Mouse (Mus musculus): ENCODE data around the gene Fam20a.
"Not testable (repeated sequence)": the region's sequence is repeated elsewhere in the genome, so short reads cannot be mapped to it uniquely, and the experiment has no call there.

Fam20a gene

DNA sequence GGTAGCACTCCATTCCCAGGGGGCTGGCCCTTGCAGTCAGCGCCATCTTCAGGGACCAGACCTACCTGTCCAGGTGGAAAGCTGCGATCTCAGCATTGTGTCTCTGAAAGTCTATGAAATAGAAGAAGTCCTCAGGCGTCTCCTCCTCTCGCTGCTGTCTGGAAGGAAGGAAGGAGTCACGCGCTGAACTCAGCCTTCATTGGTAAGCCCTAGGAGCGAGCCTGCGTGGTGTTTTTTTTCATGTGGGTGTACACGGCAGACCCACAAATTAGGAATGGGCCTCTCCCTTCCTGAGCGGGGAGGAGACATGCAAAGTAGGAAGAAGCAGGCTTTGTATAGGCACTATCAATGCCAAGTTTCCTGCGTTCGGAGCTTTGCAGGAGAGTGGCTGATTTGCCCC is 43.8 kb downstream of the Fam20a start:
- no peak for DNase-seq (ENCODE audit: low spot score)

DNA sequence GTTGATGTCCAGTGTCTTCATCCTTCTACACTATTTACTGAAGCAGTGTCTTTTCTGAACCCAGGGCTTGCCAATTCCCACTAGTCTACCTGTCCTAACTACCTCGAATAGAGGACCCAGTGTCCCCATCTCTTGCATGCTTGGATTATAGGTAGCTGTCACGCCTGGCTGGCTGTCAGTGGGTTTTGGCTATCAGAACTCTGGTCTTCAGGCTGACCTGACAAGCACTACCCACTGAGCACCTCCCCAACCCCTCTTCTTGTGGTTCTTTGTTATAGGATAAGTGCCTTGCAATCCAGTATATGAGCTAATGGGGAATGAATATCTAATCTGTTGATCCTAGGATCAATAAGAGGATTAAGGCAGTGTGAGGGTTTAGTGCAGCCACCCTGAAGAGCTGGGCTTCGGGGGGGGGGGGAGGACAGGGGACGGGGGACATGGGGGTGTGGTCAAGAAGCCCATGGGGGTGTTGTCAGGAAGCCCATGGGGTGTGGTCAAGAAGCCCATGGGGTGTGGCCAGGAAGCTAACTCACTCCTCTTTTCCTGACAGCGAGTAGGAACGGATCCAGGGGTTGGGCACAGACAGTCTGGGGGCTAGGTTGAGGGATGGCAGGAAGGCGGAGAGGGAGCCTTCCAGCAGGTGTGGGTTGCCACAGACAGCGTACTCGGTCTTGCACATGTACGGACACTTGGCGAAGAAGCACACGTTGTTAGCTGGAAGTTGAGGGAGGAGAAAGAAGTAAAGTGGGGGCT is 45.3 kb downstream of the Fam20a start:
- DNase-seq (ENCODE audit: low spot score): no peak

GRCm38 (mm10) chr11:109675771-109676170 is 46.3 kb downstream of the Fam20a start:
- DNase-seq (ENCODE audit: low spot score): no peak

DNA sequence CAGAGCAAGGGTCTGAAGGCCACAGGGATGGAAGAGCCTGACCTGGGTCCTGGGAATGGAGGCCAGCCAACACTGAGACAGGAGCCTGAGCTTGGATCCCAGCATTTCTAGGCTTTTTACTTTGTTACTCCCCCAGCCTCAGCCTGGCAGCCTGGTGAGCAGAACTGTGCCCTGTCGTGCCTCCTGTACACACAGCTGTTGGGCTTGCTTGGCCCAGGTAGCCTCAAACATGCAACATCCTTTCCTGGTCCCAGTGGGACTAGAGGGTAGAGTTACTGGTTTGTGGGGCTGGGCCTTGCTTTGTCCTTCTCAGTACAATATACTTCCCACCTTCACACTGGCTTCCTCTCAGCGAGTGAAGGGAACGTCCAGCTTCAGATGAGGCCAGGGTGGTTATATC is 46.9 kb downstream of the Fam20a start:
- no peak for DNase-seq (ENCODE audit: low spot score)

DNA sequence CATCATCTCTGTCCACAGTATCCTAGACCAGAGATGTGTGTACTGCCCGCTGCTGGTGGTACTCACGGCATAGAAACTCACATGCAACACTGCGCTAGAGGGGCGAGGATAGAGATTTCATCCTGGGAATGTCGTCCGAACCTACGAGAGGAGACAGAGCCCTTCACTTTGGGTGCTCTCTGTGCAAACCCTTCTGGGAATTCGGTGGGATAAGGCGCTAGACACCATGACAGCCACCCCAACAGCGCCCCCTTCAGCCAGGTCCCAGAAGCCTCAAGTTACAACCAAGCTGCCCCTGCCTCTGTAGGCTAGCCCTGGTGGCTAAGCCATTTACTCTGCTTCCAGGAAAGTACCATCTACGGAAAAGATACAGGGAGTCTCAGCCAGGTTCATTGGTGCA is 47.5 kb downstream of the Fam20a start:
- no peak for DNase-seq (ENCODE audit: low spot score)

- no peak for DNase-seq (ENCODE audit: low spot score)
These were observed 48.3 kb downstream of the Fam20a start for GRCm38 (mm10) chr11:109673741-109674140.

- no peak for DNase-seq (ENCODE audit: low spot score)
These were observed 49.0 kb downstream of the Fam20a start for GRCm38 (mm10) chr11:109672881-109673739.

DNA sequence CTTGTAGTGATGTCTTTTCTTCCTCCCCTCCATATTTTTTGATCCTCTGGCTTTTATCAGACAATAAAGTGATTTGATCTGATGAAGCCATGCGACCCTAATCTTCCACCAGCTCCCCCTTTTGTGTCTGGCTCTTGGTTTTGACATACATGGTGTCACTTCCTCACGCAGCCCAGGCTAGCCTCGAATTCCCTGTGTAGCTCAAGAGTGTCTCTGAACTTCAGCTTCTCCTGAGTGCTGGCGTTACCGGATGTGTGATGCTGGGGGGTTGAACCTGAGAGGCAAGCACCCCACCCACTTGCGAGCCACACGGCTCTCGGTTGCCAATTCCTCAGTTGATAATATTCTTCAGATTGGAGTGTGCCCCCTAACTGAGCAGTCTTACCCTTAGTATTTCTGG is 49.7 kb downstream of the Fam20a start:
- no peak for DNase-seq (ENCODE audit: low spot score)

DNA sequence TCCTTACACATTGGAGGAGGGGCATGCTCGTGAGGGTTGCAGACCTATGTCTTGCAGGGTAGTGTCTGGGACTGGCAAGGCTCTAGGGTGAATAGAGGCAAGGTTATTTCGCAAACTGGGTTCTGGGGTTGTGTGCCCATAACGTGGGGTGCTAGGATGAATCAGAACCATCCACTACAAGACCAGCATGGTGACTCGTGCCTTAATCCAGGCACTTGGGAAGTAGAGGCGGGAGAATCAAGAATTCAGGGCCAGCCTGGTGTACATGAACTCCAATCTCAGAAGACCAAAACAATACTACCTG is 50.1 kb downstream of the Fam20a start:
- no peak for DNase-seq (ENCODE audit: low spot score)

DNA sequence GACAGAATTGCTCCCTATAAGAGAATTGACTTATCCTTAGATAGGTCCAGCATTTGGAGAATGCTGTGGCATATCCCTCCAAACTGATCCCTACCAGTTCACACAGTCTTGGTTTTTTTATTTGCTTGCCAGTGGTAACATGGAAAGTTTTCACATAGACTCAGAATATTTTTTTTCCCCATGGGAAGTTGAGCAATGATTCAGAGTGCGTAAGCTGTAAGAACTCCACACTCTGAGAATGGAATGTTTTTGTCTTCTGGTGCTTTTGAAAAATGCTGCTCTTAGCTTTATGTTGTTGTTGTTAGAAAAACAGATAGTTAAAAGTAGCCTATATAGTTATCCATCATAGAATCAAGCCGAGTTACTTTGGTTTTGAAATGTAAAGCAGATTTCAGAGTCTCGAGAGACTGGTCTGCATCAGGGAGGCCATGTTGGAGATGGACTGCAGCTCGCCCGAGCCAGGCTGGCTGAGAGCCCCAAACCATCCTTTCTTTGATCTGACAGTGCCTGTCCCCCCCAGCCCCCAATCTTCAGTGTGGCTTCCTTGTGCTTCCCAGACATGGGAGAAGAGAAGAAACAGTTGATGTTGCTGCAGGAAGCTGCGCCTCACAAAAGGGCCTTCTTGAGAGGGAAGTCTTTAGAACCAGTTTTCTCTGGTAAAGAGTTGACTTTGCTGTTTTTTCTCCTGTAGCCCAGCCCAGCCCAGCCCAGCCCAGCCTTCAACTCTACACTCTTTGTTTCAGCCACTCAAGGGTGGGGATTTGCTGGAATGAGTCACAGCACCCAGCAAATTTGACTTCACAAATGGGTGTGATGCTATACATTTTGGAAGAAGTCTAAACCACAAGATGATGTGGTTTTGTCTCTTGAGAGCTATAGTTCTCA is 50.7 kb downstream of the Fam20a start:
- DNase-seq (ENCODE audit: low spot score): no peak

DNA sequence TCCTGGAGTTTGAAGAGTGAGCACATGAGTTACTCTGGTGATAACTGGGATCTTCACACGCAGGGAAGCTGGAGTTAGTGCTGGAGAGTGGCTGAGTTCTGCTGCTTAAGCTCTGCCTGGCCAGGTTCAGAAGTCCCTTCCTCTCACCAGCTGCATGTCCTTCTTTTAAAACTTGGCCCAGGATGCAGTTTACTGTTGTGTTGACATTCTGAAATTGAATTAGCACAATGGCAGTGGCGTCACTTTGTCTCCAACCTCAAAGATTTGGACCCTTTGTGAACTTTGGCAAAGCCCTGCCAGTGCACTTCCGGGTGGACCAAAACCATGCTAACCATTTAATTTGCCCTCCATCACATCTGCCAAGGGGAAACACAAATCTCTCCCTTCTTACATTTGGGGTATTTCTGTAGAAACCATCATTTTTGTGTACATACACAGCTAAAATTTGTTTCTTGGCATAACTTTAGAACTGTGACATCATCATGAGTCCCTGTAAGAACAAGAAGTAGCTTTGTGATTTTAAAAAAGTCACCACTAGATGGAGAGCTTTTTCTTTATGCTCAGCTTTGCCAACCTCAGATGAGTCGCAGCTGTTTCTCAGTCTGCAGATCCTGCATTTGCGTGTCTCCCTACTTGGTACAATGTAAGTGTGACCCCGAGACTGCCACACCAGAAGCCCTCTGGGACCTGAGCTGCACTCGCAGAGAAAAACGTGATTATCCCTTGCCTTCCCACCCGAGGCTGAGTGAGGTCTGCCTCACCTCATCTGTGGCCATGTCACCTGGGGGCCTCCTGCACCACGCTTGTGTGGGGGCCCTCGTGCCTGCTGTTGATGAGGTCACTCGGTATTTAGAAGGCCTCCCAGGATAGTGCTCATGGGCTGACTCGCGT is 51.8 kb downstream of the Fam20a start:
- no peak for DNase-seq (ENCODE audit: low spot score)

DNA sequence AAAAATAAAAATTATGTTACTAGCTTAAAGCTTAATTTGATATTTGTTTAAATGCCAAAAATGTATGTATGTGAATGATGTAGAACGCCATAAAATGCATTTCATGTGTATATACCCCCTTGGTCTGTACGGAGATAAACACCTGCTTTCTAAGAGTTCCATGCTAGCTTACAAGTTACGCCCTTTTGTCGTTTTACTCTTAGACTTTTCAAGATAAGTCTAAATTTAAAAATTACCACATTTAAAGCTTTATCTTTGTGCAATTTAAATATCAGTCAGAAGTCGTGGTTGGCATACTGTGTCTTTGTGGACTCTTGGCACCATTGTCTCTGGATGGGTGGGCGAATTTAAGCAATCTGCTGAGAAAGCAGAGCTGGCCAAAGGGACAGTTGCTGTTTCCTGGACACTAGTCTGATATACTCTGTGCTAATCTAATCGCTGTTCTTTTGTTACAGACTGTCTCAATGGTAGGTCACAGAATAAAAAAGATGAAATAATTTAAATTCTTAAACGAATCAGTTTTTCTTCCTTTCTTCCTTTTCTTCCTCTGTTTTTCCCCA is 52.9 kb downstream of the Fam20a start:
- no peak for DNase-seq (ENCODE audit: low spot score)

- DNase-seq (ENCODE audit: low spot score): no peak
These were observed 53.9 kb downstream of the Fam20a start for GRCm38 (mm10) chr11:109668115-109668725.

DNA sequence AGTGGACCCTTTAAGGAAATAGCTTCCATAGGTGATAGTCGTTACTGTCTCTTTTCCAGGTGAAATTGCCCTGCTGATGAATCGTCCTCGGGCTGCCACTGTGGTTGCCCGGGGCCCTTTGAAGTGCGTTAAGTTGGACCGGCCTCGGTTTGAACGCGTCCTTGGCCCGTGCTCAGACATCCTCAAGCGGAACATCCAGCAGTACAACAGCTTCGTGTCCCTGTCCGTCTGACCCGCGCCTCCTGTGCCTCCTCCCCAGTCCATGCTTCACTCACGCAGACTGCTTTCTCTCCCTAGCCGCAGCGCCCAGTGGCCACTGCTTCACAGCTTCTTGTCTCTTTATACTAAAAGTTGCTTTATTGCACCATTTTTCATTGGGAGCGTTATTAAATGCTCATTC is 54.7 kb downstream of the Fam20a start:
- DNase-seq (ENCODE audit: low spot score): no peak

GRCm38 (mm10) chr11:109666411-109666810 is 55.7 kb downstream of the Fam20a start:
- DNase-seq (ENCODE audit: low spot score): no peak

- no peak for DNase-seq (ENCODE audit: low spot score)
These were observed 56.7 kb downstream of the Fam20a start for GRCm38 (mm10) chr11:109665424-109665823.

DNA sequence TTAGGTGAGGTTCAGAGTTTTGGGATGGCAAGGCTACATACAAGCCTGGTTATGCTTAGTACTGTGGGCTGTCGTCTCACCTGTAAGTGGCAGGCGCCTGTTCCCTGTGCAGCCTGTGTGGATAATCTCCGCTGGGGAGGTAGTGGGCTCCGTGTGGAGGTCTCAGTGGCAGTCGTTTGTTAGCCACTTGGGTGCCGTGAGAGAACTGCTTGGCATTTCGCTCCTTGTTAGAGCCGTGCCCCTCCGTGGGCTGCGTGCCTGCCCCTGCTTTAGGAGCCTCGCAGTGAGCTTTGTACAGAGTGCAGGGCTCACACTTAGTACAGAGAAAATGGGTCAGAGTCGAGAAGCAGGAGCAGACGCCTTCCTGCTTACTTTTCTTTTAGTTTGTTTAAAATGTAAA is 57.8 kb downstream of the Fam20a start:
- no peak for DNase-seq (ENCODE audit: low spot score)

- DNase-seq (ENCODE audit: low spot score): not testable (repeated sequence)
These were observed 61.6 kb downstream of the Fam20a start for GRCm38 (mm10) chr11:109660526-109660925.

DNA sequence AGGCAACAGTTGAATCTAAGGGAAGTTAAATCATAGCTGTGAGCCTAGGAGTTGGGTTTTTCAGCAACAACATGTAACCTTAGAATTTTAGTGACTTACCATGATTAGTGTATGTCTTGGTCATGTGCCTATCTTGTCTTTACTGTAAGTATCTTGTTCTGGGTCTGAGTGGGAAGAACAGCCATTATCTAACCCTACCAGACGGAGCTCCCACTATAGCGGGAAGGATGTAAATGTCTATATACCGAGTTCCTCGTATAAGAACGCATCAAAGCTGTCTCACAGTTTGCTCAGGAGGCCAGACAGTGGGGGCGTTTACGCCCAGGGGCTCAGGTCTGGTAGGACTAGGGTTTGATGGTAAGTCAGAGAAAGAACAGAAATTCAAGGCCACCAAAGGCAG is 65.8 kb downstream of the Fam20a start:
- no peak for DNase-seq (ENCODE audit: low spot score)

DNA sequence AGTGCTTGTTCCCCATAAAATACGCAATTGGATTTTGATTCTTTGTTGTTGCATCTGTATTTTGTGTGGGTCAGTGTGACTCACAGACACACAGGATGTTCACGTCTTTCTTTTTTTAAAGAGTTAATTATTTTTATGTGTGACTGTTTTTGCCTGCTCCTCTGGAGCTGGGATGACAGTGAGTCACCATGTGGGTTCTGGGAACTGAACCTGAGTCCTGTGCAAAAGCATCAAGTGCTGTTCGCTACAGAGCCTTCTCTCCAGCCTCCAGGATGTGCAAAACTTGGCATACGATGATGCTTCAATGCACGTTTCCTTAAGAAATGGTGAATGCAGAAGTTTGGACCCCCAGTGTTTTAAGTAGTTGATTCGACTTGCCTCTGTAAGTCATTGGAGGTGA is 67.5 kb downstream of the Fam20a start:
- DNase-seq (ENCODE audit: low spot score): no peak

- DNase-seq (ENCODE audit: low spot score): no peak
These were observed 68.9 kb downstream of the Fam20a start for GRCm38 (mm10) chr11:109653201-109653600.
